Mouse (Mus musculus): Measurements from ENCODE around the gene Dnajb5. TPM values are rescaled to one million over a fixed set of nuclear protein-coding genes. Genes with fewer than 3 reads are reported as not detected.

The Dnajb5 gene
- 100 to 1,000 TPM; 198 to 225 TPM for total RNA-seq (2021)
- long read RNA-seq, experiment 1, full-length matches to known transcripts: 91 of 117 reads
- long read RNA-seq, experiment 1, partial matches to known transcripts: 24 of 117 reads
- long read RNA-seq, experiment 1, other reads (novel, unspliced or antisense): 2 of 117 reads
- long read RNA-seq, experiment 2, full-length matches to known transcripts: 83 of 109 reads
- long read RNA-seq, experiment 2, partial matches to known transcripts: 23 of 109 reads
- long read RNA-seq, experiment 2, other reads (novel, unspliced or antisense): 3 of 109 reads

GRCm38 (mm10) chr4:42949676-42950051, at the start of gene Dnajb5:
TSS of gene Dnajb5 (plus strand) at chr4:42949814.
- DNase-seq (ENCODE audit: low spot score): peak; percentile 99

- DNase-seq (ENCODE audit: low spot score): no peak
Observed at GRCm38 (mm10) chr4:42900878-42901277, 48.7 kb upstream of the Dnajb5 start.

GRCm38 (mm10) chr4:42902174-42902573, 47.4 kb upstream of the Dnajb5 start:
- DNase-seq (ENCODE audit: low spot score): no peak

- no peak for DNase-seq (ENCODE audit: low spot score)
Observed at GRCm38 (mm10) chr4:42902730-42903129, 46.9 kb upstream of the Dnajb5 start.

GRCm38 (mm10) chr4:42903942-42904341, 45.7 kb upstream of the Dnajb5 start:
- no peak for DNase-seq (ENCODE audit: low spot score)

- DNase-seq (ENCODE audit: low spot score): no peak
Observed at GRCm38 (mm10) chr4:42904523-42904922, 45.1 kb upstream of the Dnajb5 start.

- DNase-seq (ENCODE audit: low spot score): no peak
Observed at GRCm38 (mm10) chr4:42904966-42905365, 44.6 kb upstream of the Dnajb5 start.

- no peak for DNase-seq (ENCODE audit: low spot score)
Observed at GRCm38 (mm10) chr4:42913391-42913790, 36.2 kb upstream of the Dnajb5 start.

- no peak for DNase-seq (ENCODE audit: low spot score)
Observed at GRCm38 (mm10) chr4:42915311-42915710, 34.3 kb upstream of the Dnajb5 start.

- DNase-seq (ENCODE audit: low spot score): no peak
Observed at GRCm38 (mm10) chr4:42915966-42916365, 33.6 kb upstream of the Dnajb5 start.

GRCm38 (mm10) chr4:42916617-42917401, 32.8 kb upstream of the Dnajb5 start, which contains the start of gene Phf24:
TSS of gene Phf24 (plus strand) at chr4:42916660.
- no peak for DNase-seq (ENCODE audit: low spot score)

- DNase-seq (ENCODE audit: low spot score): no peak
Observed at GRCm38 (mm10) chr4:42917402-42917774, 32.2 kb upstream of the Dnajb5 start.

GRCm38 (mm10) chr4:42920726-42921125, 28.9 kb upstream of the Dnajb5 start:
- DNase-seq (ENCODE audit: low spot score): no peak

- DNase-seq (ENCODE audit: low spot score): no peak
Observed at GRCm38 (mm10) chr4:42921536-42921935, 28.1 kb upstream of the Dnajb5 start.

- no peak for DNase-seq (ENCODE audit: low spot score)
Observed at GRCm38 (mm10) chr4:42922056-42922455, 27.6 kb upstream of the Dnajb5 start.

GRCm38 (mm10) chr4:42922461-42922860, 27.2 kb upstream of the Dnajb5 start:
- no peak for DNase-seq (ENCODE audit: low spot score)

- no peak for DNase-seq (ENCODE audit: low spot score)
Observed at GRCm38 (mm10) chr4:42924095-42924710, 25.4 kb upstream of the Dnajb5 start.

GRCm38 (mm10) chr4:42928209-42928608, 21.4 kb upstream of the Dnajb5 start:
- no peak for DNase-seq (ENCODE audit: low spot score)

- DNase-seq (ENCODE audit: low spot score): no peak
Observed at GRCm38 (mm10) chr4:42928952-42929351, 20.7 kb upstream of the Dnajb5 start.

- DNase-seq (ENCODE audit: low spot score): no peak
Observed at GRCm38 (mm10) chr4:42932229-42932969, 17.2 kb upstream of the Dnajb5 start.

GRCm38 (mm10) chr4:42933630-42934029, 16.0 kb upstream of the Dnajb5 start:
- DNase-seq (ENCODE audit: low spot score): peak; percentile 43

- no peak for DNase-seq (ENCODE audit: low spot score)
Observed at GRCm38 (mm10) chr4:42941396-42941795, 8.2 kb upstream of the Dnajb5 start.
